Mouse (Mus musculus) midbrain, postnatal 0 days (tissue): ENCODE results near the gene Gpbar1. TPM values are rescaled to one million over a fixed set of nuclear protein-coding genes. Genes with fewer than 3 reads are reported as not detected.

Experiments
- ATAC-seq: fragments of 200-750 bp; cut with Nextera tagmentation; 2 replicates; pipeline ENCODE4 v1.8.0; 2017; ENCODE audit warnings: moderate number of reproducible peaks, mild to moderate bottlenecking, moderate TSS enrichment, moderate library complexity; ENCODE audit not compliant: low FRiP score
- DNase-seq: peaks from one replicate; pipeline ENCODE4 v3.0.0-alpha.2; 2015; ENCODE audit warnings: low spot score
- H3K27ac ChIP-seq: fragments of 300-500 bp; sonication (generic); 2 replicates; pipeline ENCODE4 v1.5.1; 2014; ENCODE audit warnings: low read depth, mild to moderate bottlenecking, low read length, mixed read lengths
- H3K27me3 ChIP-seq: fragments of 300-500 bp; sonication (generic); 2 replicates; pipeline ENCODE4 v1.6.1; 2014; ENCODE audit warnings: low read length, control low read depth, mixed read lengths; ENCODE audit not compliant: insufficient read depth
- H3K36me3 ChIP-seq: fragments of 300-500 bp; sonication (generic); 2 replicates; pipeline ENCODE4 v1.6.1; 2014; ENCODE audit warnings: low read length, control low read depth, mixed read lengths; ENCODE audit not compliant: insufficient read depth
- H3K4me1 ChIP-seq: fragments of 300-500 bp; sonication (generic); 2 replicates; pipeline ENCODE4 v1.6.1; 2014; ENCODE audit warnings: mild to moderate bottlenecking, control low read depth, antibody characterized with exemption, low read length, mixed read lengths; ENCODE audit not compliant: insufficient read depth
- H3K4me2 ChIP-seq: fragments of 300-500 bp; sonication (generic); 2 replicates; pipeline ENCODE4 v1.6.1; 2014; ENCODE audit warnings: low read depth, mild to moderate bottlenecking, low read length, mixed read lengths; ENCODE audit not compliant: poor library complexity, severe bottlenecking
- H3K4me3 ChIP-seq: fragments of 300-500 bp; sonication (generic); 2 replicates; pipeline ENCODE4 v1.5.1; 2014; ENCODE audit warnings: low read depth, mild to moderate bottlenecking, low read length, moderate library complexity
- H3K9ac ChIP-seq: fragments of 300-500 bp; sonication (generic); replicated peaks from 2 replicates; pipeline ENCODE4 v1.6.1; 2014; ENCODE audit warnings: mild to moderate bottlenecking, low read length, moderate library complexity, mixed read lengths; ENCODE audit not compliant: poor library complexity, severe bottlenecking
- H3K9me3 ChIP-seq: fragments of 300-500 bp; sonication (generic); 2 replicates; pipeline ENCODE4 v1.6.1; 2016; ENCODE audit warnings: low read length, control low read depth
- CTCF ChIP-seq: IDR thresholded peaks from 2 replicates; pipeline ENCODE4 v1.5.1; 2016; ENCODE audit warnings: antibody characterized with exemption, mild to moderate bottlenecking
- WGBS: fragments of 180-500 bp; shearing (Covaris S2); extraction: QIAGEN DNeasy Blood & Tissue Kit; methylation state at CpG from one replicate; pipeline ENCODE4 v1.1.7; 2014; 5-methylcytosine and 5-hydroxymethylcytosine counted together
- polyA plus RNA-seq: library from polyadenylated mRNA; unstranded; fragments of >200 nt; fragmentation: Nextera tagmentation; extraction: Ambion mirVana; gene quantifications from 2 replicates; pipeline ENCODE4 v1.2.1, GENCODE M21; 2015
- total RNA-seq: library from RNA; depleted of rRNA; stranded (reverse); fragments of >200 nt; gene quantifications from 2 replicates; pipeline ENCODE4 v1.2.3, GENCODE M21; 2014

Gpbar1 gene
- total and polyA plus RNA-seq, 2 experiments from 2014 or later, result not detected

- DNase-seq, result no peak
- Histone ChIP-seq H3K27ac (no peak overlapping the region), H3K36me3 (peaks cover 29% of the 10 kb centered on the region), H3K27me3 (no peaks in the 10 kb centered on the region), H3K9me3 (no peaks in the 10 kb centered on the region), H3K4me1 (no peaks in the 10 kb centered on the region), H3K4me2 (no peak overlapping the region), H3K9ac (no peak overlapping the region), H3K4me3 (no peak overlapping the region)
- 76% methylated on average over 1 of the region's 1 CpGs for WGBS
- no peak for ATAC-seq
- no peak for TF ChIP-seq CTCF
These were observed 29.6 kb upstream of the Gpbar1 start for GRCm38 (mm10) chr1:74248799-74249198.

- Histone ChIP-seq H3K36me3 (peaks cover 32% of the 10 kb centered on the region), H3K4me3 (no peak overlapping the region), H3K4me1 (no peaks in the 10 kb centered on the region), H3K9ac (no peak overlapping the region), H3K27ac (no peak overlapping the region), H3K9me3 (no peaks in the 10 kb centered on the region), H3K4me2 (no peak overlapping the region), H3K27me3 (no peaks in the 10 kb centered on the region)
- ATAC-seq, result no peak
- DNase-seq, result no peak
- WGBS, result 90% methylated on average over 5 of the region's 5 CpGs
- TF ChIP-seq CTCF, result no peak
These were observed 28.9 kb upstream of the Gpbar1 start for GRCm38 (mm10) chr1:74249331-74249980.

- Histone ChIP-seq H3K27ac (no peak overlapping the region), H3K27me3 (no peaks in the 10 kb centered on the region), H3K9me3 (no peaks in the 10 kb centered on the region), H3K36me3 (peaks cover 32% of the 10 kb centered on the region), H3K4me3 (no peak overlapping the region), H3K4me1 (no peaks in the 10 kb centered on the region), H3K9ac (no peak overlapping the region), H3K4me2 (no peak overlapping the region)
- DNase-seq (no peak), ATAC-seq (no peak)
- TF ChIP-seq CTCF, result no peak
- WGBS, result 93% methylated on average over 4 of the region's 4 CpGs
These were observed 28.3 kb upstream of the Gpbar1 start for GRCm38 (mm10) chr1:74250096-74250495.

GRCm38 (mm10) chr1:74255704-74256345 lies 22.5 kb upstream of the Gpbar1 start:
- no peaks in the 10 kb centered on the region for H3K9me3 ChIP-seq
- TF ChIP-seq CTCF, result no peak
- H3K27me3 ChIP-seq, result no peaks in the 10 kb centered on the region
- no peak overlapping the region for H3K4me2 ChIP-seq
- no peak overlapping the region for H3K27ac ChIP-seq
- no peak overlapping the region for H3K4me3 ChIP-seq
- no peaks in the 10 kb centered on the region for H3K4me1 ChIP-seq
- WGBS, result 97% methylated on average over 8 of the region's 8 CpGs
- H3K36me3 ChIP-seq, result peaks cover 51% of the 10 kb centered on the region
- no peak overlapping the region for H3K9ac ChIP-seq
- ATAC-seq (no peak), DNase-seq (no peak)

GRCm38 (mm10) chr1:74256782-74257181 lies 21.6 kb upstream of the Gpbar1 start:
- WGBS, result 79% methylated on average over 4 of the region's 4 CpGs
- Histone ChIP-seq H3K4me3 (no peak overlapping the region), H3K9ac (no peak overlapping the region), H3K9me3 (no peaks in the 10 kb centered on the region), H3K36me3 (peaks cover 41% of the 10 kb centered on the region), H3K4me2 (no peak overlapping the region), H3K4me1 (no peaks in the 10 kb centered on the region), H3K27me3 (no peaks in the 10 kb centered on the region), H3K27ac (no peak overlapping the region)
- DNase-seq (no peak), ATAC-seq (no peak)
- TF ChIP-seq CTCF, result no peak

GRCm38 (mm10) chr1:74262510-74262909 lies 15.8 kb upstream of the Gpbar1 start:
- Histone ChIP-seq H3K27me3 (no peaks in the 10 kb centered on the region), H3K27ac (no peak overlapping the region), H3K4me3 (no peak overlapping the region), H3K4me2 (no peak overlapping the region), H3K36me3 (peaks cover 65% of the 10 kb centered on the region), H3K4me1 (no peaks in the 10 kb centered on the region), H3K9me3 (no peaks in the 10 kb centered on the region), H3K9ac (no peak overlapping the region)
- ATAC-seq (no peak), DNase-seq (no peak)
- no peak for TF ChIP-seq CTCF
- 91% methylated on average over 6 of the region's 6 CpGs for WGBS
